Mouse (Mus musculus) midbrain, embryonic 15.5 days (tissue): ENCODE measurements around the gene Senp5. TPM values are rescaled to one million over a fixed set of nuclear protein-coding genes. Genes with fewer than 3 reads are reported as not detected.

ENCODE experiments used
- ATAC-seq: fragments of 200-750 bp; cut with Nextera tagmentation; replicated peaks from 2 replicates; pipeline ENCODE4 v1.8.0; 2017; ENCODE audit warnings: moderate TSS enrichment
- H3K27ac ChIP-seq: fragments of 300-500 bp; sonication (generic); 2 replicates; pipeline ENCODE4 v1.5.1; 2015; ENCODE audit warnings: mild to moderate bottlenecking, inconsistent platforms
- H3K27me3 ChIP-seq: fragments of 300-500 bp; sonication (generic); replicated peaks from 2 replicates; pipeline ENCODE4 v1.6.1; 2015; ENCODE audit warnings: inconsistent platforms
- H3K36me3 ChIP-seq: fragments of 300-500 bp; sonication (generic); replicated peaks from 2 replicates; pipeline ENCODE4 v1.6.1; 2015; ENCODE audit warnings: inconsistent platforms
- H3K4me1 ChIP-seq: fragments of 300-500 bp; sonication (generic); 2 replicates; pipeline ENCODE4 v1.6.1; 2015; ENCODE audit warnings: inconsistent platforms
- H3K4me2 ChIP-seq: fragments of 300-500 bp; sonication (generic); 2 replicates; pipeline ENCODE4 v1.6.1; 2015; ENCODE audit warnings: inconsistent platforms, mild to moderate bottlenecking, moderate library complexity
- H3K4me3 ChIP-seq: fragments of 300-500 bp; sonication (generic); 2 replicates; pipeline ENCODE4 v1.5.1; 2015; ENCODE audit warnings: mild to moderate bottlenecking, inconsistent platforms
- H3K9ac ChIP-seq: fragments of 300-500 bp; sonication (generic); 2 replicates; pipeline ENCODE4 v1.6.1; 2015; ENCODE audit warnings: mild to moderate bottlenecking, inconsistent platforms
- H3K9me3 ChIP-seq: fragments of 300-500 bp; sonication (generic); 2 replicates; pipeline ENCODE4 v1.6.1; 2016; ENCODE audit warnings: inconsistent platforms
- WGBS: fragments of 180-500 bp; shearing (Covaris S2); methylation state at CpG from one replicate; pipeline ENCODE4 v1.1.7; 2015; ENCODE audit warnings: mixed read lengths; 5-methylcytosine and 5-hydroxymethylcytosine counted together
- microRNA-seq: library from miRNA; unstranded; fragments of <30 nt; microRNA quantifications from one replicate; pipeline ENCODE4, GENCODE M21; 2016
- polyA plus RNA-seq: library from polyadenylated mRNA; unstranded; fragments of >200 nt; fragmentation: Nextera tagmentation; extraction: Ambion mirVana; gene quantifications from 2 replicates; pipeline ENCODE4 v1.2.1, GENCODE M21; 2015

Senp5 gene
- polyA plus RNA-seq, 1 experiment from 2014 or later = 17.8 TPM

GRCm38 (mm10) chr16:31918248-31918724 lies 84.8 kb downstream of the Senp5 start:
- no peak overlapping the region for H3K9ac ChIP-seq
- no peaks in the 10 kb centered on the region for H3K9me3 ChIP-seq
- 5% methylated on average over 14 of the region's 14 CpGs for WGBS
- H3K36me3 ChIP-seq = no peaks in the 10 kb centered on the region
- H3K4me1 ChIP-seq = 0 out of 2 replicates have a peak, but pooled peaks cover 3% of the 10 kb centered on the region
- ATAC-seq = peak; percentile 52; the same call in 1 of the 2 replicates
- 0 out of 2 replicates have a peak overlapping the region, but pooled peaks have one; percentile 18 for H3K4me2 ChIP-seq
- no peaks in the 10 kb centered on the region for H3K27me3 ChIP-seq
- no peak overlapping the region for H3K4me3 ChIP-seq
- H3K27ac ChIP-seq = no peak overlapping the region

GRCm38 (mm10) chr16:31917776-31918175 lies 85.3 kb downstream of the Senp5 start:
- Histone ChIP-seq H3K27ac (no peak overlapping the region), H3K4me3 (no peak overlapping the region), H3K36me3 (no peaks in the 10 kb centered on the region), H3K4me2 (no peak overlapping the region), H3K27me3 (no peaks in the 10 kb centered on the region), H3K9ac (no peak overlapping the region), H3K4me1 (0 out of 2 replicates have a peak, but pooled peaks cover 3% of the 10 kb centered on the region), H3K9me3 (no peaks in the 10 kb centered on the region)
- ATAC-seq = no peak; the same call in 1 of the 2 replicates
- WGBS = 86% methylated on average over 11 of the region's 11 CpGs

GRCm38 (mm10) chr16:31910281-31910847 lies 92.7 kb downstream of the Senp5 start:
- Histone ChIP-seq H3K36me3 (no peaks in the 10 kb centered on the region), H3K9me3 (no peaks in the 10 kb centered on the region), H3K4me1 (peaks cover 15% of the 10 kb centered on the region), H3K27me3 (no peaks in the 10 kb centered on the region), H3K4me3 (no peak overlapping the region), H3K4me2 (no peak overlapping the region), H3K27ac (no peak overlapping the region), H3K9ac (no peak overlapping the region)
- WGBS = 75% methylated on average over 10 of the region's 10 CpGs
- no peak for ATAC-seq

Small RNA genes within 50 kb of the gene (microRNA-seq; reads per million reads assigned to microRNA genes)
- not detected for gene Gm26269

Other genes with a start within 250 kb of the Senp5 start
- gene Meltf, start 124.5 kb downstream of the Senp5 start, polyA plus RNA-seq = 0.12 and 0.33 TPM in 2 replicates
- 2.8 and 3.4 TPM in 2 replicates for gene Pigz, start 69.4 kb downstream of the Senp5 start, polyA plus RNA-seq
- gene 0610012G03Rik, start 54.8 kb downstream of the Senp5 start, polyA plus RNA-seq = 115 and 121 TPM in 2 replicates
- gene Ncbp2, start 54.8 kb downstream of the Senp5 start, polyA plus RNA-seq = 98.1 and 98.9 TPM in 2 replicates
- gene Pak2, start 76.1 kb upstream of the Senp5 start, polyA plus RNA-seq = 36.2 and 37.6 TPM in 2 replicates
- 106 and 109 TPM in 2 replicates for gene Pigx, start 96.5 kb upstream of the Senp5 start, polyA plus RNA-seq
- gene Cep19, start 96.5 kb upstream of the Senp5 start, polyA plus RNA-seq = 43.2 and 45.2 TPM in 2 replicates
- gene Nrros, start 162.3 kb upstream of the Senp5 start, polyA plus RNA-seq = 8.4 and 8.6 TPM in 2 replicates
- not detected in 2 replicates for gene Bex6, start 176.5 kb upstream of the Senp5 start, polyA plus RNA-seq
- 21.1 and 22.6 TPM in 2 replicates for gene Fbxo45, start 243.9 kb upstream of the Senp5 start, polyA plus RNA-seq
- 13.7 and 15.6 TPM in 2 replicates for gene Wdr53, start 243.9 kb upstream of the Senp5 start, polyA plus RNA-seq